Mouse (Mus musculus) ES-E14 (cell line): Measurements from ENCODE around the gene Pprc1. TPM values are rescaled to one million over a fixed set of nuclear protein-coding genes. Genes with fewer than 3 reads are reported as not detected.

Source experiments
- DNase-seq: peaks from one replicate; pipeline ENCODE4 v3.0.0-alpha.2; 2013; ENCODE audit warnings: low read depth, low spot score
- H3K27ac ChIP-seq: 2 replicates; pipeline ENCODE4 v1.5.1; 2012; ENCODE audit warnings: low read depth, mild to moderate bottlenecking, low read length, moderate library complexity, mixed read lengths; ENCODE audit not compliant: poor library complexity, insufficient read depth, severe bottlenecking
- H3K36me3 ChIP-seq: 2 replicates; pipeline ENCODE4 v1.6.1; 2012; ENCODE audit warnings: mild to moderate bottlenecking, low read length, moderate library complexity, mixed read lengths; ENCODE audit not compliant: control insufficient read depth, poor library complexity, insufficient read depth, severe bottlenecking
- H3K4me1 ChIP-seq, 2 experiments: fragments of 150-350 bp in 1 of 2; sonication (generic) in 1 of 2; 2 replicates each; pipeline ENCODE4 v1.6.1; 2012; ENCODE audit warnings: low read length in 2 of 2, mild to moderate bottlenecking in 1 of 2, mixed read lengths in 1 of 2; ENCODE audit not compliant: control insufficient read depth in 2 of 2, insufficient read depth in 2 of 2, poor library complexity in 1 of 2
- H3K4me3 ChIP-seq, 2 experiments: fragments of 150-350 bp in 1 of 2; sonication (generic) in 1 of 2; 2 replicates each; pipeline ENCODE4 v1.5.1; 2012; ENCODE audit warnings: low read length in 2 of 2, low read depth in 1 of 2, mild to moderate bottlenecking in 1 of 2, mixed read lengths in 1 of 2; ENCODE audit not compliant: insufficient read depth in 1 of 2, poor library complexity in 1 of 2, severe bottlenecking in 1 of 2
- H3K9ac ChIP-seq: 2 replicates; pipeline ENCODE4 v1.6.1; 2012; ENCODE audit warnings: low read depth, mild to moderate bottlenecking, low read length, mixed read lengths; ENCODE audit not compliant: poor library complexity, insufficient read depth, severe bottlenecking
- H3K9me3 ChIP-seq: fragments of 150-350 bp; sonication (generic); 2 replicates; pipeline ENCODE4 v1.6.1; 2012; ENCODE audit warnings: low read depth, mild to moderate bottlenecking, low read length; ENCODE audit not compliant: control insufficient read depth, insufficient read depth
- CHD2 ChIP-seq: IDR thresholded peaks from 2 replicates; pipeline ENCODE4 v1.6.1; 2014; ENCODE audit warnings: mild to moderate bottlenecking, low read depth, low read length, inconsistent platforms
- HCFC1 ChIP-seq: IDR thresholded peaks from 2 replicates; pipeline ENCODE4 v1.6.1; 2012; ENCODE audit warnings: low read length, inconsistent platforms, borderline replicate concordance; ENCODE audit not compliant: insufficient read depth
- MAFK ChIP-seq: IDR thresholded peaks from 2 replicates; pipeline ENCODE4 v1.6.1; 2014; ENCODE audit warnings: mild to moderate bottlenecking, low read depth, low read length, inconsistent platforms; ENCODE audit not compliant: insufficient read depth
- ZC3H11A ChIP-seq: IDR thresholded peaks from 2 replicates; pipeline ENCODE4 v1.6.1; 2012; ENCODE audit warnings: low read depth, mild to moderate bottlenecking, inconsistent platforms, low read length, borderline replicate concordance
- ZNF384 ChIP-seq: IDR thresholded peaks from 2 replicates; pipeline ENCODE4 v1.6.1; 2012; ENCODE audit warnings: low read depth, low read length, inconsistent platforms
- in situ Hi-C, 2 experiments: fragments of 600-800 bp; cut with MboI; formaldehyde crosslinking; loops; one replicate each; pipeline ENCODE4 v1.15.1; 2025; ENCODE audit warnings: low sequenced_read_pairs in 2 of 2, inconsistent platforms in 1 of 2; ENCODE audit not compliant: unreplicated experiment in 2 of 2
- total RNA-seq: library from RNA; depleted of rRNA; stranded (reverse); fragments of 300-350 nt; gene quantifications from 2 replicates; pipeline ENCODE4 v1.2.3, GENCODE M21; 2012

Pprc1 gene
- total RNA-seq, 1 experiment, result 68.4 TPM

- Histone ChIP-seq H3K9me3 (no peaks in the 10 kb centered on the region), H3K27ac (0 out of 2 replicates have a peak overlapping the region, but pooled peaks have one; percentile 11), H3K9ac (no peak overlapping the region), H3K4me1 (peaks cover under 1 to 17% of the 10 kb centered on the region in 2 experiments; a peak in 2 of 4 replicates), H3K4me3 (no peak overlapping the region), H3K36me3 (peaks cover 57% of the 10 kb centered on the region)
- DNase-seq, result no peak
- in situ Hi-C loops, result no loop called here
- TF ChIP-seq ZC3H11A, result no peak
- TF ChIP-seq MAFK, result no peak
- no peak for TF ChIP-seq CHD2
- no peak for TF ChIP-seq ZNF384
- TF ChIP-seq HCFC1, result no peak
Observed at GRCm38 (mm10) chr19:46031689-46032432, 12.8 kb upstream of the Pprc1 start.

DNA sequence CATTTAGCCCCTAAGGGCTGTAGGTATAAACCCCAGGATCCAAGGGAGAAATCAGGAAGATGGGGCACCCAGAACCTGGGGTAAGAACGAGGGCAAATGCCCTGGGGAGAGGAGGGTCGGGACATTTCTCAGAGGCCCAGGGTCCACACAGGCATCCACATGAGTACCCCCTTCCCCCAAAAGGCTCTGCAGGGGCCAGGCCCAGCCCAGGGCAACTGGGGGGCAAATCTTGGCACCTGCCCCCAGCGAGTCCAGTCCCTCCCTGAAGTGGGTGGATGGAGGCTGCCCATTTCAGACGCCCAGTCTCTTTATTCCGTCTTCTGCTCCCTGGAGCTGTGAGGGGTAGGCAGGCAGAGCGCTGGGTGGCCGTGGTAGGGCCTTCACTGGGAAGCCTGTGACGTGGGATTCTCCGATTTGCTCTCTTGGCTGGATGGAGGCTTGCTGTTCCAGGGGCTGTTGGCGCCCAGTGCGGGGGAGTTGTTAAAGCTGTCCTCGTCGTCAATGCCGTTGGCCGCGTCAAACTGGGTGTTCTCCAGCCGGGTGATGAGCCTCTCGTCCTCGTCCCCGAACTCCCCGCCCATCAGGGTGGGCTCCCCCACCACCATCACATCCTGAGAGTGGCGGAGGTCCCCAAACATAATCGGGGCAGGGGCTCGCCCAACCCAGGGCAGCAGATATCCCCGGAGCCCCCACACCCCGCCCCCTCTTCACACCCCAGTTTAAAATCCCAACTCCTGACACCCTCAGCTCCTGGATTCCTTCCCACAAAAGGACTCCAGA, 11.8 kb upstream of the Pprc1 start:
- Histone ChIP-seq H3K36me3 (peaks cover 58% of the 10 kb centered on the region), H3K4me3 (no peak overlapping the region), H3K9me3 (no peaks in the 10 kb centered on the region), H3K4me1 (peaks cover 0 to 15% of the 10 kb centered on the region in 2 experiments; a peak in 3 of 4 replicates), H3K9ac (no peak overlapping the region), H3K27ac (no peak overlapping the region)
- TF ChIP-seq ZNF384 (no peak), CHD2 (no peak), ZC3H11A (no peak), MAFK (no peak), HCFC1 (no peak)
- no peak for DNase-seq
- in situ Hi-C loops, result no loop called here

- Histone ChIP-seq H3K4me1 (peaks cover 3 to 18% of the 10 kb centered on the region in 2 experiments; a peak in 3 of 4 replicates), H3K9me3 (no peaks in the 10 kb centered on the region), H3K9ac (no peak overlapping the region), H3K4me3 (no peak overlapping the region), H3K36me3 (peaks cover 59% of the 10 kb centered on the region), H3K27ac (no peak overlapping the region)
- no peak for DNase-seq
- in situ Hi-C loops, result no loop called here
- TF ChIP-seq MAFK (no peak), HCFC1 (no peak), ZNF384 (no peak), CHD2 (no peak), ZC3H11A (no peak)
Observed at GRCm38 (mm10) chr19:46033911-46034310, 10.8 kb upstream of the Pprc1 start.

DNA sequence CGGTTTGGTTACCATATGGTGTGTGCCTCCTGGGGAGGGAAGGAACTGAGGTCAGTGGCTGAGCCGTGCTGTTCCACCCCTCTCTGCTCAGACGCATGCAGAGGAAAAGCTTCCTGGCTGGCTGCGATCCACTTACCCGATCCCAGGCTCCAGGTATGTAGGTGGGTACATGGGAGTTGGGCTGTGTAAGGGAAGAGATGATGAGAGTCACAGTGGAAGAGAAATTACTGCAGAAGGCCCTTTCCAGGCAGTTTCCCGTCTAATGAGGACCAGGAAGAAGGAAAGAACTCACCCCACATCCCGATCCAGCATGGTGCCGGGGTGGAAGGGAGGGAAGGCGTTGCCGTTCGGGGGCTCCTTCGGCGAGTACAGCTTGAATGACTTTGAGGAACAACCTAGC, 8.7 kb upstream of the Pprc1 start:
- DNase-seq, result no peak
- Histone ChIP-seq H3K9me3 (no peaks in the 10 kb centered on the region), H3K27ac (peak overlapping the region; percentile 35; the same call in 1 of the 2 replicates), H3K36me3 (peaks cover 52% of the 10 kb centered on the region), H3K4me1 (peaks cover 3 to 16% of the 10 kb centered on the region in 2 experiments), H3K9ac (peak overlapping the region; percentile 23; the same call in 1 of the 2 replicates), H3K4me3 (no peak overlapping the region)
- in situ Hi-C loops, result no loop called here
- TF ChIP-seq ZC3H11A (no peak), HCFC1 (no peak), ZNF384 (no peak), MAFK (no peak), CHD2 (no peak)
